In genomic region chr4:131293560-131293959, GRCm38 (mm10) we compare ENCODE assay signal across 21 mouse cellular contexts.
DNase-seq lines count a peak whose midpoint lies in the region; ATAC-seq lines count a peak whose summit lies in the region.
"Had no signal": no experiment of that assay in that cellular context is flagged by ENCODE, and none has a peak within 500 bp of the region (broad histone marks: within the 10 kb centered on the region; RNA-seq: fewer than 3 reads in every experiment).

No protein-coding gene starts in this region.

- H3K9ac ChIP-seq in embryonic facial prominence, embryonic 11.5 days (replicated peaks; ENCODE audit: low read length) = no peak overlapping the region
- H3K9ac ChIP-seq in limb, embryonic 13.5 days = no peak overlapping the region
- H3K9ac ChIP-seq: forebrain, embryonic 13.5 days; forebrain, postnatal 0 days; heart, embryonic 13.5 days; hindbrain, embryonic 15.5 days had no signal

- WGBS in embryonic facial prominence, embryonic 11.5 days = 64% methylated on average over 2 of the region's 2 CpGs
- WGBS in embryonic facial prominence, embryonic 10.5 days = 70% methylated on average over 2 of the region's 2 CpGs
- 31% methylated on average over 2 of the region's 2 CpGs for WGBS in limb, embryonic 13.5 days

- no peaks in the 10 kb centered on the region for H3K36me3 ChIP-seq in embryonic facial prominence, embryonic 11.5 days (replicated peaks; ENCODE audit: control insufficient read depth, insufficient read depth, low read depth, low read length)
- no peaks in the 10 kb centered on the region for H3K36me3 ChIP-seq in embryonic facial prominence, embryonic 10.5 days (replicated peaks)
- H3K36me3 ChIP-seq in limb, embryonic 13.5 days = no peaks in the 10 kb centered on the region
- H3K36me3 ChIP-seq: heart, embryonic 13.5 days; hindbrain, embryonic 15.5 days had no signal

- no peak overlapping the region for H3K4me3 ChIP-seq in embryonic facial prominence, embryonic 11.5 days (ENCODE audit: low read depth, low read length)
- H3K4me3 ChIP-seq in embryonic facial prominence, embryonic 10.5 days = no peak overlapping the region
- no peak overlapping the region for H3K4me3 ChIP-seq in limb, embryonic 13.5 days
- H3K4me3 ChIP-seq: forebrain, embryonic 13.5 days; gastrocnemius, adult 2 months; heart, embryonic 13.5 days; hindbrain, embryonic 15.5 days had no signal

- ATAC-seq in embryonic facial prominence, embryonic 11.5 days (replicated peaks; ENCODE audit: insufficient number of reproducible peaks, low FRiP score, low TSS enrichment, low read depth) = no peak; the same call in 1 of the 2 replicates
- ATAC-seq in limb, embryonic 13.5 days (ENCODE audit: low FRiP score, low read depth) = peak; percentile 69; the same call in 1 of the 2 replicates
- ATAC-seq: activated CD4-positive, CD25-positive, alpha-beta regulatory T cell, adult 4 months; forebrain, embryonic 13.5 days; forebrain, postnatal 0 days; Patski had no signal

- H3K4me1 ChIP-seq in embryonic facial prominence, embryonic 11.5 days (ENCODE audit: control insufficient read depth, insufficient read depth, low read length) = no peaks in the 10 kb centered on the region
- peaks cover 30% of the 10 kb centered on the region for H3K4me1 ChIP-seq in embryonic facial prominence, embryonic 10.5 days
- peaks cover 21% of the 10 kb centered on the region for H3K4me1 ChIP-seq in limb, embryonic 13.5 days
- H3K4me1 ChIP-seq: forebrain, embryonic 13.5 days; heart, embryonic 13.5 days had no signal

- H3K27ac ChIP-seq in embryonic facial prominence, embryonic 11.5 days (replicated peaks; ENCODE audit: low read depth, low read length) = no peak overlapping the region
- no peak overlapping the region; the same call in 1 of the 2 replicates for H3K27ac ChIP-seq in embryonic facial prominence, embryonic 10.5 days (replicated peaks)
- peak overlapping the region; percentile 63; the same call in 1 of the 2 replicates for H3K27ac ChIP-seq in limb, embryonic 13.5 days
- H3K27ac ChIP-seq: forebrain, embryonic 13.5 days; gastrocnemius, adult 2 months; heart, embryonic 13.5 days; hindbrain, embryonic 15.5 days had no signal

- no peaks in the 10 kb centered on the region for H3K9me3 ChIP-seq in embryonic facial prominence, embryonic 11.5 days (replicated peaks; ENCODE audit: control insufficient read depth, low read length)
- H3K9me3 ChIP-seq in embryonic facial prominence, embryonic 10.5 days = no peaks in the 10 kb centered on the region
- H3K9me3 ChIP-seq in limb, embryonic 13.5 days = no peaks in the 10 kb centered on the region
- H3K9me3 ChIP-seq: forebrain, embryonic 13.5 days; heart, embryonic 13.5 days; hindbrain, embryonic 15.5 days had no signal

- H3K27me3 ChIP-seq in embryonic facial prominence, embryonic 11.5 days (ENCODE audit: control insufficient read depth, insufficient read depth, low read length) = no peaks in the 10 kb centered on the region
- no peaks in the 10 kb centered on the region for H3K27me3 ChIP-seq in embryonic facial prominence, embryonic 10.5 days (replicated peaks; ENCODE audit: low read depth, poor library complexity, severe bottlenecking)
- no peaks in the 10 kb centered on the region for H3K27me3 ChIP-seq in limb, embryonic 13.5 days
- H3K27me3 ChIP-seq: forebrain, embryonic 13.5 days; heart, embryonic 13.5 days; hindbrain, embryonic 15.5 days; Patski had no signal

- peak; percentile 68 for DNase-seq in embryonic facial prominence, embryonic 11.5 days (ENCODE audit: low spot score)
- DNase-seq in embryonic facial prominence, embryonic 10.5 days (ENCODE audit: low spot score) = no peak
- peak; percentile 49 for DNase-seq in forelimb bud, embryonic 11.5 days (ENCODE audit: low read depth, low spot score)
- DNase-seq in gastrocnemius, adult 8-10 months (ENCODE audit: low spot score in 2 of 2) = no peak
- DNase-seq in adipocyte (ENCODE audit: low spot score) = no peak
- no peak for DNase-seq in lung, postnatal 14 days
- DNase-seq: adrenal gland, adult 2 months; adrenal gland, postnatal 25 days; cerebellum, adult 18-20 months; cerebellum, postnatal 10 days; forebrain, postnatal 0 days; gastrocnemius, adult 2 months; gastrocnemius, postnatal 36 days; heart, adult 11 months; heart, postnatal 36 days had no signal

- H3K4me2 ChIP-seq in embryonic facial prominence, embryonic 11.5 days (ENCODE audit: low read depth, low read length) = no peak overlapping the region
- no peak overlapping the region for H3K4me2 ChIP-seq in limb, embryonic 13.5 days (replicated peaks)
- H3K4me2 ChIP-seq: forebrain, embryonic 13.5 days; heart, embryonic 13.5 days; hindbrain, embryonic 15.5 days had no signal

Comparison
In these comparisons a context has a peak if more than half of its experiments do, and no peak if none do; other contexts are left out.
1. DNase-seq: peak in embryonic facial prominence, embryonic 11.5 days (single experiment) and forelimb bud, embryonic 11.5 days (single experiment); none in embryonic facial prominence, embryonic 10.5 days (single experiment), gastrocnemius, adult 8-10 months (0 of 2), adipocyte (single experiment) and lung, postnatal 14 days (single experiment).